Mouse (Mus musculus): ENCODE measurements at regions not wholly inside any gene's neighbourhood (a gene's known extent, or its start where the extent isn't known, plus 50 kb on each side); places are given as distances from the start of the nearest gene placed in this dataset.

GRCm38 (mm10) chr10:98806798-98807535, 107.2 kb upstream of the Atp2b1 start:
- no peaks in the 10 kb centered on the region for H3K36me3 ChIP-seq (ENCODE audit: control insufficient read depth, insufficient read depth, low read length)
- no peaks in the 10 kb centered on the region for H3K9me3 ChIP-seq (ENCODE audit: control insufficient read depth, low read length)
- H3K9ac ChIP-seq (ENCODE audit: low read length): no peak overlapping the region
- H3K4me3 ChIP-seq (ENCODE audit: low read length): no peak overlapping the region
- H3K4me2 ChIP-seq (ENCODE audit: low read depth, low read length): no peak overlapping the region
- H3K27me3 ChIP-seq (ENCODE audit: control insufficient read depth, insufficient read depth, low read depth, low read length): no peaks in the 10 kb centered on the region
- no peak overlapping the region for H3K27ac ChIP-seq (ENCODE audit: low read length)
- no peaks in the 10 kb centered on the region for H3K4me1 ChIP-seq (replicated peaks; ENCODE audit: control insufficient read depth, insufficient read depth, low read length)
- no peak for ATAC-seq (ENCODE audit: low read depth)
- WGBS: 76% methylated on average over 19 of the region's 19 CpGs

DNA sequence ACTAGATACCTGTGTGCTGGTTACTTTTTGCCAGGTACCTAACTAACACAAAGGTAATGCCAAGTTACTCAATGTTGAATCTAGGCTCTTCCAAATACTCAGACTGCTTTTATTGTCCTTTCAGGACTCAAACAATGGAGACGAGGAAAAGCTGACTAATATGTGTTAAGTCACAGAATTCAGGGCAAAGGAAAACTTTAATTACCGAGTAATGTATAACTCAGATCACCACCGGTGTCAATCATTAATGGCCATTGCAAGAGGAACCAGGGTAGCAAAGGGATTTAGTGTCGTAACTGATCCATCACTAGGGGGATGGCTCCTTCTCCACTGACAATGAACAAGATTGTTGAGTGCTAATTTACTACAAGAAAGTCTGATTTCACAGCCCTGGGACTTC, 105.6 kb upstream of the Atp2b1 start:
- no peak overlapping the region for H3K27ac ChIP-seq (ENCODE audit: low read length)
- 80% methylated on average over 4 of the region's 4 CpGs for WGBS
- H3K9me3 ChIP-seq (ENCODE audit: control insufficient read depth, low read length): no peaks in the 10 kb centered on the region
- H3K4me3 ChIP-seq (ENCODE audit: low read length): no peak overlapping the region
- H3K36me3 ChIP-seq (ENCODE audit: control insufficient read depth, insufficient read depth, low read length): no peaks in the 10 kb centered on the region
- ATAC-seq (ENCODE audit: low read depth): no peak
- no peak overlapping the region for H3K9ac ChIP-seq (ENCODE audit: low read length)
- H3K4me1 ChIP-seq (replicated peaks; ENCODE audit: control insufficient read depth, insufficient read depth, low read length): no peaks in the 10 kb centered on the region
- H3K4me2 ChIP-seq (ENCODE audit: low read depth, low read length): no peak overlapping the region
- no peaks in the 10 kb centered on the region for H3K27me3 ChIP-seq (ENCODE audit: control insufficient read depth, insufficient read depth, low read depth, low read length)

DNA sequence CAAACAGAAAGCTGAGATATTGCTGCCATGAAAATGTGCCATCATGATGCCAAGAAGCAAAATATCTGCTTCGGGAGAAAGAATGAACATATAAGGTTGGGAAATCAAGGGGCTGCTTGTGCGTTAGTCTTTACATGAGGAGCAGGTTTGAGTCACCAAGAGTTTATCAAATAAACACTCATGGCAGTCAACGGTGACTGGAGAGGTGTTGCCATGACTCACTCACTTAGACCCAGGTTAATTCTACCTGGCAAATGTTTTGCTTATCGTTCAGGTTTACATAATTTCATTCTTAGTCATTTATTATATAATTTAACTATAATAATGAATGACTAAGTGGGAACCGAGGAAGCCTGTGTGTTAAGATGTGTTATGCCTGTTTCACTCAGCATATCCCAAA, 85.2 kb upstream of the Atp2b1 start:
- Histone ChIP-seq H3K4me3 (ENCODE audit: low read length) (no peak overlapping the region), H3K9ac (ENCODE audit: low read length) (no peak overlapping the region), H3K4me2 (ENCODE audit: low read depth, low read length) (no peak overlapping the region), H3K27ac (ENCODE audit: low read length) (no peak overlapping the region), H3K9me3 (ENCODE audit: control insufficient read depth, low read length) (no peaks in the 10 kb centered on the region), H3K27me3 (ENCODE audit: control insufficient read depth, insufficient read depth, low read depth, low read length) (no peaks in the 10 kb centered on the region), H3K36me3 (ENCODE audit: control insufficient read depth, insufficient read depth, low read length) (no peaks in the 10 kb centered on the region), H3K4me1 (replicated peaks; ENCODE audit: control insufficient read depth, insufficient read depth, low read length) (no peaks in the 10 kb centered on the region)
- WGBS: 70% methylated on average over 5 of the region's 5 CpGs
- ATAC-seq (ENCODE audit: low read depth): no peak

- H3K4me1 ChIP-seq (replicated peaks; ENCODE audit: control insufficient read depth, insufficient read depth, low read length): no peaks in the 10 kb centered on the region
- no peaks in the 10 kb centered on the region for H3K36me3 ChIP-seq (ENCODE audit: control insufficient read depth, insufficient read depth, low read length)
- H3K27ac ChIP-seq (ENCODE audit: low read length): no peak overlapping the region
- no peak overlapping the region for H3K4me3 ChIP-seq (ENCODE audit: low read length)
- H3K27me3 ChIP-seq (ENCODE audit: control insufficient read depth, insufficient read depth, low read depth, low read length): no peaks in the 10 kb centered on the region
- no peak for ATAC-seq (ENCODE audit: low read depth)
- H3K9me3 ChIP-seq (ENCODE audit: control insufficient read depth, low read length): no peaks in the 10 kb centered on the region
- no peak overlapping the region for H3K4me2 ChIP-seq (ENCODE audit: low read depth, low read length)
- H3K9ac ChIP-seq (ENCODE audit: low read length): no peak overlapping the region
- WGBS: 50% methylated on average over 7 of the region's 7 CpGs
Measured at GRCm38 (mm10) chr10:98831488-98831887, 82.7 kb upstream of the Atp2b1 start.

- ATAC-seq (ENCODE audit: low read depth): no peak
- Histone ChIP-seq H3K36me3 (ENCODE audit: control insufficient read depth, insufficient read depth, low read length) (no peaks in the 10 kb centered on the region), H3K4me3 (ENCODE audit: low read length) (no peak overlapping the region), H3K4me2 (ENCODE audit: low read depth, low read length) (no peak overlapping the region), H3K27ac (ENCODE audit: low read length) (no peak overlapping the region), H3K9ac (ENCODE audit: low read length) (no peak overlapping the region), H3K4me1 (replicated peaks; ENCODE audit: control insufficient read depth, insufficient read depth, low read length) (no peaks in the 10 kb centered on the region), H3K27me3 (ENCODE audit: control insufficient read depth, insufficient read depth, low read depth, low read length) (no peaks in the 10 kb centered on the region), H3K9me3 (ENCODE audit: control insufficient read depth, low read length) (peaks cover 5% of the 10 kb centered on the region; the same call in 1 of the 2 replicates)
- WGBS: 60% methylated on average over 16 of the region's 16 CpGs
Measured at GRCm38 (mm10) chr10:98837289-98838181, 76.7 kb upstream of the Atp2b1 start.

DNA sequence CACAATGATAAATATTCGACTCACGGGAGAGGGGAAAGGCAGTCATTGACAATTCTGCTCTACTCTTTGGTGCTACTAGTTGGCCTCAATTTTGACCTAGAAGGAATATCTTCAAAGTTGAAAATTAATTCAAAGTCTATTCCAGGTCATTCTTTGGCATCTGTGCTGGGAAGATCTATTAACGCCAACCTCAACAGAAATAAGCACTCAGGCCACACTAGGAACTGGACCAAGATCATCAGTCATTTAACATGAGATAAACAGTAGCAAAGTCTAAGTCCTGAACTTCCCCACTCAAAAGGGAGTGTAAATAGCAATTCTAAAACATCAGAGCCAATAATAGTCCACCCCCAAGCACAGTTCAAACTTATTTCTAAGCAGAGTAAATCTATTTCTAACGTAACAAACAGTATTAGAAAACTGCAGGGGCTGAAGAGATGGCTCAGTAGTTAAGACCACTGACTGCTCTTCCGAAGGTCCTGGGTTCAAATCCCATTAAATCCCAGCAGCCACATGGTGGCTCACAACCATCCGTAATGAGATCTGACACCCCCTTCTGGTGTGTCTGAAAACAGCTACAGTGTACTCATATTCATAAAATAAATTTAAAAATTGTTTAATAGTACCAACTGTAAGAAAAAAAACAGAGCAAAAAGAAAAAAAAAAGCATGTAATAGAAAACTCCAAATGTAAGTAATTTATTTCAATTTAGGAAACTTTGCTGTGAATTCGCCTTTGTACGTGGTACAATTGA, 75.1 kb upstream of the Atp2b1 start:
- Histone ChIP-seq H3K9ac (ENCODE audit: low read length) (no peak overlapping the region), H3K9me3 (ENCODE audit: control insufficient read depth, low read length) (peaks cover 18% of the 10 kb centered on the region), H3K36me3 (ENCODE audit: control insufficient read depth, insufficient read depth, low read length) (no peaks in the 10 kb centered on the region), H3K4me2 (ENCODE audit: low read depth, low read length) (no peak overlapping the region), H3K27ac (ENCODE audit: low read length) (no peak overlapping the region), H3K27me3 (ENCODE audit: control insufficient read depth, insufficient read depth, low read depth, low read length) (no peaks in the 10 kb centered on the region), H3K4me3 (ENCODE audit: low read length) (no peak overlapping the region), H3K4me1 (replicated peaks; ENCODE audit: control insufficient read depth, insufficient read depth, low read length) (no peaks in the 10 kb centered on the region)
- WGBS: 79% methylated on average over 8 of the region's 8 CpGs
- no peak for ATAC-seq (ENCODE audit: low read depth)

- Histone ChIP-seq H3K9ac (ENCODE audit: low read length) (no peak overlapping the region), H3K27ac (ENCODE audit: low read length) (no peak overlapping the region), H3K9me3 (ENCODE audit: control insufficient read depth, low read length) (peaks cover 23% of the 10 kb centered on the region), H3K36me3 (ENCODE audit: control insufficient read depth, insufficient read depth, low read length) (no peaks in the 10 kb centered on the region; the same call in 1 of the 2 replicates), H3K27me3 (ENCODE audit: control insufficient read depth, insufficient read depth, low read depth, low read length) (no peaks in the 10 kb centered on the region), H3K4me1 (replicated peaks; ENCODE audit: control insufficient read depth, insufficient read depth, low read length) (no peaks in the 10 kb centered on the region), H3K4me3 (ENCODE audit: low read length) (no peak overlapping the region), H3K4me2 (ENCODE audit: low read depth, low read length) (no peak overlapping the region)
- ATAC-seq (ENCODE audit: low read depth): no peak
- 95% methylated on average over 11 of the region's 11 CpGs for WGBS
Measured at GRCm38 (mm10) chr10:98839963-98840362, 74.2 kb upstream of the Atp2b1 start.

DNA sequence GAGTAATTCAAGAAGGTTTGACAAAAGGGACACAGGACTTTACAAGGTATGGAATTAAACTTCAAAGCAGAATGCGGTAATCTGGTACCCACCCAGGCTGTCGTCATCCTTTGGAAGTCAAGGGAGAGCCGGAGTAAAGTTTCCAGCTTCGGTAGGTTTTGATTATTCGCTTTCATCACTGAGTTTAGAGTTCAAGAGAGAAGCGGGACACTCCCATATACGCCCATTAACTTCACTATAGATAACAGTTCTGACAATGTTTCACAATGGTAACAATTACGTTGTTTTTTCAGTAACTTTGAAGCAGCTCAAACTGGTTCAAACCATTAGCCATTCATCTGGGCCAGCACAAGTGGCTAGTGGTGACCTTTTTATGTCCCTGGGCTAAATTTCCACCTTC, 73.8 kb upstream of the Atp2b1 start:
- Histone ChIP-seq H3K27ac (ENCODE audit: low read length) (no peak overlapping the region), H3K4me2 (ENCODE audit: low read depth, low read length) (no peak overlapping the region), H3K9ac (ENCODE audit: low read length) (no peak overlapping the region), H3K27me3 (ENCODE audit: control insufficient read depth, insufficient read depth, low read depth, low read length) (no peaks in the 10 kb centered on the region), H3K36me3 (ENCODE audit: control insufficient read depth, insufficient read depth, low read length) (no peaks in the 10 kb centered on the region; the same call in 1 of the 2 replicates), H3K4me3 (ENCODE audit: low read length) (no peak overlapping the region), H3K4me1 (replicated peaks; ENCODE audit: control insufficient read depth, insufficient read depth, low read length) (no peaks in the 10 kb centered on the region), H3K9me3 (ENCODE audit: control insufficient read depth, low read length) (peaks cover 23% of the 10 kb centered on the region)
- 91% methylated on average over 8 of the region's 8 CpGs for WGBS
- no peak for ATAC-seq (ENCODE audit: low read depth)
